Mouse (Mus musculus) spleen, adult 2 months (tissue): Measurements from ENCODE around the gene Sprr2a2.
"Not testable (repeated sequence)": the region's sequence is repeated elsewhere in the genome, so short reads cannot be mapped to it uniquely, and the experiment has no call there.

ENCODE experiments used
- CTCF ChIP-seq: fragments of 200-500 bp; IDR thresholded peaks from 2 replicates; pipeline ENCODE4 v1.5.1; 2011; ENCODE audit warnings: mild to moderate bottlenecking, inconsistent platforms; ENCODE audit not compliant: insufficient read depth, insufficient read length, insufficient replicate concordance; ENCODE audit errors: extremely low read depth
- POLR2A ChIP-seq: fragments of 200-500 bp; IDR thresholded peaks from 2 replicates; pipeline ENCODE4 v1.6.1; 2011; ENCODE audit warnings: low read depth, low read length, inconsistent platforms

- not testable (repeated sequence) for TF ChIP-seq CTCF, POLR2A
Observed at GRCm38 (mm10) chr3:92223708-92224107, 8.0 kb downstream of the Sprr2a2 start.
